Mouse (Mus musculus): ENCODE measurements around the gene Ppp1r15b. TPM values are rescaled to one million over a fixed set of nuclear protein-coding genes. Genes with fewer than 3 reads are reported as not detected.

The Ppp1r15b gene
- total RNA-seq, 1 experiment: 97.0 TPM

DNA sequence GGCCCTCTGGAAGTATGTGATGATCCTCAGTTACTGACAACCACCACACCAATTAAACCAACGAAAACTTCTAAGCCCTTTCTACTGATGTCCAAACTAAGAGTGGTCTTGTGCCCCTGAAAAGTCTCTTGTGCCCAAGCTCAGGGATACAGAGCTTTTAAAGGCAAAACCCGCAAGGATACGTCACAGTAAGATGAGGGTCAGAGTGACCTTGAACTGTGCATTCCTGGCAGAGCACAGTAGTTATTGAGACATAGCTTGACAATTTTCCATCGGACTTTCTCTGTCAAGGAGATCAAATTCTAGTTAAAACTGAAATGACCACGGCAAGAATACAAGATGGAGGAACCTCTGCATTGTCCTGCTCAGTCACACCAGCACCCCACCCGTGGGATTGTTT is 9.7 kb upstream of the Ppp1r15b start:
- in situ Hi-C loops (cut with MboI; ENCODE audit: low sequenced_read_pairs in 2 of 2, unreplicated experiment in 2 of 2): no loop called here
- TF ChIP-seq MAFK (IDR thresholded peaks at IDR 0.05; ENCODE audit: insufficient read depth, low read depth, low read length): no peak
- Histone ChIP-seq H3K4me3 (ENCODE audit: insufficient read depth in 1 of 2, low read depth in 1 of 2, low read length in 2 of 2, poor library complexity in 1 of 2, severe bottlenecking in 1 of 2) (no peak overlapping the region), H3K9me3 (ENCODE audit: control insufficient read depth, insufficient read depth, low read depth, low read length) (no peaks in the 10 kb centered on the region), H3K36me3 (ENCODE audit: control insufficient read depth, insufficient read depth, low read length, poor library complexity, severe bottlenecking) (no peaks in the 10 kb centered on the region), H3K27ac (ENCODE audit: insufficient read depth, low read depth, low read length, poor library complexity, severe bottlenecking) (no peak overlapping the region), H3K4me1 (ENCODE audit: control insufficient read depth in 2 of 2, insufficient read depth in 2 of 2, low read length in 2 of 2, poor library complexity in 1 of 2) (peaks cover 4 to 5% of the 10 kb centered on the region in 2 experiments; a peak in 3 of 4 replicates), H3K9ac (ENCODE audit: insufficient read depth, low read depth, low read length, poor library complexity, severe bottlenecking) (no peak overlapping the region)
- DNase-seq (ENCODE audit: low read depth, low spot score): no peak

DNA sequence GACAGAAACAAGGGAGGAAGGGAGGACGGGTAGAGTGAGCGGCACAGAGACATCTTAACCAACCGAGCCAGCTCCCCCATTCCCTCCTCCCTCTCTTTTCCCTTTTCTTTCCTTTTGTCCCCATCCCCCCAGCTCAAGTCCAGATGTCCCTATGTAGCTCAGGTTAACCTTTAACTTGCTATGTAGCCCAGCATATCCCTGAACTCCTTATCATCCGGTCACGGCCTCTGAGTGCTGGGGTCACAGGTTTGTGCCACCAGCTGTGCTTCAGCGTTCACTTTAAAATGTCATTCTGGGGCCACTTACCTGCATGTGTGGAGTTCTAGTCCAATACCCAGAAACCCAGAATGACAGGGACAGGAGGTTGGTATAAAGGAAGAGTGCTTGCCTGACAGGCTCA is 6.8 kb upstream of the Ppp1r15b start:
- H3K4me3 ChIP-seq (ENCODE audit: insufficient read depth in 1 of 2, low read depth in 1 of 2, low read length in 2 of 2, poor library complexity in 1 of 2, severe bottlenecking in 1 of 2): no peak overlapping the region
- H3K4me1 ChIP-seq (ENCODE audit: control insufficient read depth in 2 of 2, insufficient read depth in 2 of 2, low read length in 2 of 2, poor library complexity in 1 of 2): peaks cover 10 to 28% of the 10 kb centered on the region in 2 experiments
- TF ChIP-seq HCFC1 (IDR thresholded peaks at IDR 0.05; ENCODE audit: borderline replicate concordance, insufficient read depth, low read length) (no peak), CHD2 (IDR thresholded peaks at IDR 0.05; ENCODE audit: low read depth, low read length) (no peak), ZC3H11A (IDR thresholded peaks at IDR 0.05; ENCODE audit: borderline replicate concordance, low read depth, low read length) (no peak), ZNF384 (IDR thresholded peaks at IDR 0.05; ENCODE audit: low read depth, low read length) (no peak)
- no peaks in the 10 kb centered on the region for H3K36me3 ChIP-seq (ENCODE audit: control insufficient read depth, insufficient read depth, low read length, poor library complexity, severe bottlenecking)
- H3K27ac ChIP-seq (ENCODE audit: insufficient read depth, low read depth, low read length, poor library complexity, severe bottlenecking): no peak overlapping the region
- no peaks in the 10 kb centered on the region for H3K9me3 ChIP-seq (ENCODE audit: control insufficient read depth, insufficient read depth, low read depth, low read length)
- H3K9ac ChIP-seq (ENCODE audit: insufficient read depth, low read depth, low read length, poor library complexity, severe bottlenecking): no peak overlapping the region
- in situ Hi-C loops (cut with MboI; ENCODE audit: low sequenced_read_pairs in 2 of 2, unreplicated experiment in 2 of 2): no loop called here
- no peak for DNase-seq (ENCODE audit: low read depth, low spot score)

DNA sequence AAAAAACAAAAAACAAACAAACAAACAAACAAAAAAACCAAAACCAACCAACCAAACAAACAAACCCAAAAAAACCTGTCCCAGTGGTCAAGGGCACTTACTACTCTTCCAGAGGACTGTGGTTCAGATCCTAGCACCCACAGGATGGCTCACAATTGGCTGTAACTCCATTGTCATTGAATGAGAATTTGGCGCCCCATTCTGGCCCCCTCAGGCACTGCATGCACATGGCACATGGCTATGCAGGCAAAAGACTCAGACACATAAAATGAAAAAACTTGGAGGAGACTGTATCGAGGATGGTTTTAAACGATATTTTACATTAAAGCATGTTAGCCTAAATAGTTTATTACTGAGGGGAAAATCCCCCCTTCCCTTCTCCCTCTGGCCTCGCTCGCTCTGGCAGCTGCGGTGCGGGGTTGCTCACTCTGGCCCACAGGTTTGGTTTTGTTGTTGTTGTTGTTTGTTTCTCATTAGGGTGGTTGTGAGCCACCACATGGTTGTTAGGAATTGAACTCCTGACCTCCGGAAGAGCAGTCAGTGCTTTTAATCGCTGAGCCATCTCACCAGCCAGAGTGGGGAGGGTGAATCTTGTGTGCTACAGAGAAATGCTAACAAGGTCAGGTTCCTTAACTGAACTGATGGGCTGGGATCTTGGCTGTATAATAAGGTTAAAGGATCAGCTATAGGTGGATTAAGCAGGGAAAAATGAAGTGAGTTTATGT is 5.1 kb upstream of the Ppp1r15b start:
- Histone ChIP-seq H3K4me3 (ENCODE audit: insufficient read depth in 1 of 2, low read depth in 1 of 2, low read length in 2 of 2, poor library complexity in 1 of 2, severe bottlenecking in 1 of 2) (no peak overlapping the region), H3K9ac (ENCODE audit: insufficient read depth, low read depth, low read length, poor library complexity, severe bottlenecking) (peak overlapping the region; percentile 1; the same call in 1 of the 2 replicates), H3K4me1 (ENCODE audit: control insufficient read depth in 2 of 2, insufficient read depth in 2 of 2, low read length in 2 of 2, poor library complexity in 1 of 2) (peaks cover 9 to 28% of the 10 kb centered on the region in 2 experiments), H3K27ac (ENCODE audit: insufficient read depth, low read depth, low read length, poor library complexity, severe bottlenecking) (peak overlapping the region; percentile 74; the same call in 1 of the 2 replicates), H3K36me3 (ENCODE audit: control insufficient read depth, insufficient read depth, low read length, poor library complexity, severe bottlenecking) (no peaks in the 10 kb centered on the region), H3K9me3 (ENCODE audit: control insufficient read depth, insufficient read depth, low read depth, low read length) (no peaks in the 10 kb centered on the region)
- TF ChIP-seq ZC3H11A (IDR thresholded peaks at IDR 0.05; ENCODE audit: borderline replicate concordance, low read depth, low read length) (no peak; the same call in 1 of the 2 replicates), ZNF384 (IDR thresholded peaks at IDR 0.05; ENCODE audit: low read depth, low read length) (no peak), CHD2 (IDR thresholded peaks at IDR 0.05; ENCODE audit: low read depth, low read length) (no peak), HCFC1 (IDR thresholded peaks at IDR 0.05; ENCODE audit: borderline replicate concordance, insufficient read depth, low read length) (no peak), MAFK (IDR thresholded peaks at IDR 0.05; ENCODE audit: insufficient read depth, low read depth, low read length) (no peak)
- in situ Hi-C loops (cut with MboI; ENCODE audit: low sequenced_read_pairs in 2 of 2, unreplicated experiment in 2 of 2): loop anchor here (25.0 kb wide), 1 partner anchor 89 kb away; the partner anchor contains the start of genes Mdm4 (in 2 of the 2) and Pik3c2b (in 2 of the 2)
- peak; percentile 53 for DNase-seq (ENCODE audit: low read depth, low spot score)

DNA sequence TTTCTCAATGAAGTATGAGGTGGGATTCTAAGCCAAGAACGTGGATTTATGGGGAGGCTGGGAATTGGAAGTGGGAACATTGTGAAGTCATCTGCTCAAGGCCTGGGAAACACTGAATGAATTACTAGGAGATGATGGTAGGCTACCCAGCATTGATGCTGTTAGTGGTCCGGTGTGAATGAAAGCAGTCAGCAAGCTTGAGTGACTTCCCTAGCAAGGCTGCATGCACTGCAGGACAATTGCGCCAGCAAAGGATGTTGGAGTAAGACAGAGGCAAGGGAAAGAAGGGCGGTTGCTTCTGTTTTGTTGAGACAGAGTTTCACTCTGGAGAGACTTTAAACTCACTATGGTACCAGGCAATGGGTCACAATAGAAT is 4.6 kb upstream of the Ppp1r15b start:
- H3K9ac ChIP-seq (ENCODE audit: insufficient read depth, low read depth, low read length, poor library complexity, severe bottlenecking): peak overlapping the region; percentile 23; the same call in 1 of the 2 replicates
- no peak for DNase-seq (ENCODE audit: low read depth, low spot score)
- H3K4me1 ChIP-seq (ENCODE audit: control insufficient read depth in 2 of 2, insufficient read depth in 2 of 2, low read length in 2 of 2, poor library complexity in 1 of 2): peaks cover 9 to 28% of the 10 kb centered on the region in 2 experiments
- no peaks in the 10 kb centered on the region for H3K36me3 ChIP-seq (ENCODE audit: control insufficient read depth, insufficient read depth, low read length, poor library complexity, severe bottlenecking)
- TF ChIP-seq CHD2 (IDR thresholded peaks at IDR 0.05; ENCODE audit: low read depth, low read length) (no peak), ZNF384 (IDR thresholded peaks at IDR 0.05; ENCODE audit: low read depth, low read length) (no peak), ZC3H11A (IDR thresholded peaks at IDR 0.05; ENCODE audit: borderline replicate concordance, low read depth, low read length) (no peak), HCFC1 (IDR thresholded peaks at IDR 0.05; ENCODE audit: borderline replicate concordance, insufficient read depth, low read length) (no peak)
- in situ Hi-C loops (cut with MboI; ENCODE audit: low sequenced_read_pairs in 2 of 2, unreplicated experiment in 2 of 2): loop anchor here (25.0 kb wide), 1 partner anchor 89 kb away; the partner anchor contains the start of genes Mdm4 (in 2 of the 2) and Pik3c2b (in 2 of the 2)
- no peaks in the 10 kb centered on the region for H3K9me3 ChIP-seq (ENCODE audit: control insufficient read depth, insufficient read depth, low read depth, low read length)
- peak overlapping the region; percentile 74 for H3K27ac ChIP-seq (ENCODE audit: insufficient read depth, low read depth, low read length, poor library complexity, severe bottlenecking)
- H3K4me3 ChIP-seq (ENCODE audit: insufficient read depth in 1 of 2, low read depth in 1 of 2, low read length in 2 of 2, poor library complexity in 1 of 2, severe bottlenecking in 1 of 2): no peak overlapping the region
